Mouse (Mus musculus) spleen, postnatal 14 days (tissue): ENCODE data around the gene Kcnn3.

Experiments used
- DNase-seq, 2 experiments: peaks; one replicate each; pipeline ENCODE4 v3.0.0; 2021 to 2022; ENCODE audit warnings: low spot score in 2 of 2

Gene Kcnn3

GRCm38 (mm10) chr3:89519894-89520293, at the start of gene Kcnn3:
Kcnn3 (plus strand) TSS chr3:89520164.
- peak in 1 of 2 experiments; percentile 37 for DNase-seq

DNA sequence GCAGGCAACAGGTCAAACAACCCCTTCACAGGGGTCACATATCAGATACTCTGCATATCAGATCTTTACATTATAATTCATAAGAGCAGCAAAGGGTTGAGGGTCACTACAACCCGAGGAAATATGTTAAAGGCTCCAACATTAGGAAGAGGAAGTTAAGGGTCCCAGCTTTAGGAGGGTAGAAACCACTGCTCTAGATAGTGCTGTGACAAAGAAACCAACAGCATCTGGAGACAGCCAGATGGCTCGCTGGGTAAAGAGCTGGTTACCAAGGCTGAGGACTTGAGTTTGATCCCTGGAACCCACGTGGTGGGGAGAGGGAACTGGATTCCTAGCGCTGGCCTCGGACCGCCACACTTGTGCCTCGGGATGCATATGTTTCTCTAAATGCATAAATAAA, 47.7 kb upstream of the Kcnn3 start:
- DNase-seq: no peak

DNA sequence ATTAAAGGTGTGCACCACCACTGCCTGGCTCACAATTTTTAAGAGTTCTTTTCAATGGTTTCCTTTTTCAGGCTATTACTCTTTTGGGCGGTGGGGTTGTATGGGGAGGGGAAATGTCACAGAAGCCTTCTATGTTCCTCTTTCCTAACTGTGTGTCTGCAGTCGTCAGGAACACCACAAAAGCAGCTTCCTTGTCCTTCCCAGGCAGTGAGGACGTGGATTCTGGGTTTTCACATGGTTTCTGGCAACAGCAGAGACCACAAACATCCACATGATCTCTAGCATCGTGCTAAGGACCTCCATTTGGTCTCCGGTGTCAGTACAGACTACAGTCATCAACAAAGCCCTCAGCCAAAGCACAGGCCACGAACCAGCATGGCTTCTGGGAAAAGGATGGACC, 46.1 kb upstream of the Kcnn3 start:
- no peak for DNase-seq

GRCm38 (mm10) chr3:89479055-89479454, 40.9 kb upstream of the Kcnn3 start:
- no peak for DNase-seq

DNA sequence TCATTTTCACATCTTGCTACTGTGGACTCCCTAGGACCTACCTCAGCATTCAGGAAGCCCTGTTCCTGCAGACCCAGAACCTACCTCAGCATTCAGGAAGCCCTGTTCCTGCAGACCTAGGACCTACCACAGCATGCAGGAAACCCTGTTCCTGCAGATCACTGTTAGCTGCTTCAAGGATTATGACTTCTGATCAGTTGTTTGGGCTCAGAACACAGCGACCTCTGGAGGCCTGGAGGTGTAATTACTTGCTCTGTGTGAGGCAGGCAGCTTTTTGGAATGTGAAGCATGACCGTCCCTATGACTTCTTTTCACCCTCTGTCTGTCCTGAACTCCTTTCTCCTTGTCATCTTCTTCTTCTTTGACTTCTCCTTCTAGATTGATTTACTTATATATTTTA, 38.5 kb upstream of the Kcnn3 start:
- DNase-seq: peak in 1 of 2 experiments; percentile 31

GRCm38 (mm10) chr3:89482249-89482648, 37.7 kb upstream of the Kcnn3 start:
- no peak for DNase-seq

DNA sequence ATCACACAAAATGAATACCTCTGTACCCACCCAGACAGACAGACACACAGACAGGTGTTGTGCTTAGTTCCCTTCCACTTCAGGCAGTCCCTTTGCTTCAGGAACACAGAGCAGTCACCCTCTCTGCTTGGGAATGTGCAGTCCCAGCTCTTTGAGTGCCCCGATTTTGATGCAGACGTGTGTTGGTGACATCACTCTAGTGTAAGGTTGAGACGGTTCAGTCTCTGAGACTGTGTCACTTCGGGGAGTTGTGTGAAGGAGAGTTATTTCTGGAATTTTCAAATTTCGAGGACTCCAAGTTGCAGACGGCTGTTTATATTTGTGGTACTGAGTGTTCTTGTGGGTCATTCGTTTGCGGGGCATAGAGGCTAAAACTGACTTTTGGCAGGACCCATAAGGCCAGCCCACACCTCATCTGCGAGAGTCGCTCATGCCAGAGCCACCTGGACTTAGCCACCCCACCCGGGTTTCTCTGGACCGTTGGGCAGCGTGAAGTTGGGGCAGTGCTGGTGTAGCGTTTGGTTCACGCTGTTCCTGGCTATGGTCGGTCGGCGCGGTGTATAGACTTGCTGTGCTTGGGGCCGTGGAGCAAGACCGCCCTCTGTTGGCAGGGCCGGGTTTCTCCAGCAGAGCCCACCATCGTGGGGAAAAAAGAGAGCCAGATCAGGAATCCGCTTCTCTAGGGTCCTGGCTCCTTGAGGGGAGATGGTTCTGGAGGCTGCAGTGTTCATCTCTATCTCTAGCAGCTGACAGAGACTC, 35.0 kb upstream of the Kcnn3 start:
- peak; percentile 42 to 71 for DNase-seq

DNA sequence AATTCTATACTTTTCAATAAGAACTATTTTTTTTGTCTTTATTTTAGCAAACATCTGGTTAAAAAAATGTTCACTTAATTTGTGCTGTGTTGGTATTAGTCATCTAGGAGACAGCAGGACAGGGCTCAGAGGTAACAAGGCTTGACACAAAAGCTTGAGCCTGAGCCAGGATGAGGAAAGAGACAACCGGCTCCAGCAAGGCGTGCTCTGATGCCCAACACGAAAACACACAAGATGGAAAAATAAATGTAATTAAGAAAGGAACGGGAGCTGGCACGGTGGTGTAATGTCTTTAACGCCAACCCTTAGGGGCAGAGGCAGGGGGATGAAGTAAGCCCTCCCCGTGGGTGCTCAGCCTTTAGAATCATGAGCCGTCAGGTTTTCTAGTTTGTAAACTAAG, 33.9 kb upstream of the Kcnn3 start:
- no peak for DNase-seq

- no peak for DNase-seq
Observed at GRCm38 (mm10) chr3:89486916-89487702, 32.9 kb upstream of the Kcnn3 start.

- DNase-seq: no peak
Observed at GRCm38 (mm10) chr3:89490790-89491189, 29.2 kb upstream of the Kcnn3 start.

GRCm38 (mm10) chr3:89491559-89491958, 28.4 kb upstream of the Kcnn3 start:
- no peak for DNase-seq

- DNase-seq: no peak
Observed at GRCm38 (mm10) chr3:89492701-89493151, 27.2 kb upstream of the Kcnn3 start.

DNA sequence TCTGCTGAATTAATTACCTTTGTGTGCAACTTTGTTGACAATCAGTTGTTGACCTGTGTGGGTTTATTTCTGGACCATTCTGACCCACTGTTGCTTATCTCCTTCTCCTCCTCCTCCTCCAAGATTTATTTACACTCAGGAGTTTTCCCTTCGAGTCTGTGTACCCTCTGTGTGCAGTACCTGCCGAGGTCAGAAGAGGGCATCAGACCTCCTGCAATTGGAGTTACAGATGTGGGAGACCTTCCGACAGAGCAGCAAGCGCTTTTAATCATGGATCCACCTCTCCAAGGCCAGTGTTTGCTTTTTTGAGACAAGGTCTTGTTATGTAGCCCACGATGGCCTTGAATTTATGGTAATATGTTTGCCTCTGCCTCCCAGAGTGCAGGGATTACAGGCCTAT, 25.3 kb upstream of the Kcnn3 start:
- DNase-seq: no peak

DNA sequence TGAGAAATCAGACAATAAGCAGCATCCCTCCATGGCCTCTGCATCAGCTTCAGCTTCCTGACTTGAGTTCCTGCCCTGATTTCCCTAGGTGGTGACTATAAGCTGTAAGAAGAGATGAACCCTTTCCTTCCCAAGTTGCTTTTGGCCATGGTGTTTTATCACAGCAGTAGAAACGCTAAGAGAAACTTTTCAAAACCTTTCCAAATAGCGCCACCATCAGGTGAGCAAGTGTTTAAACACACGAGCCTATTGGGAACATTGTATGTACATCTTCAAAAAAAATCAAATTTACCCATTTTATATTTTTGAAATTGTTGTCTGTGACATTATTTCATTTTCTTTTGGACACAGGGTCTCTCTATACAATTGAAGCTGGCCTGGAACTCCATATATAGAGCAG, 23.6 kb upstream of the Kcnn3 start:
- no peak for DNase-seq

DNA sequence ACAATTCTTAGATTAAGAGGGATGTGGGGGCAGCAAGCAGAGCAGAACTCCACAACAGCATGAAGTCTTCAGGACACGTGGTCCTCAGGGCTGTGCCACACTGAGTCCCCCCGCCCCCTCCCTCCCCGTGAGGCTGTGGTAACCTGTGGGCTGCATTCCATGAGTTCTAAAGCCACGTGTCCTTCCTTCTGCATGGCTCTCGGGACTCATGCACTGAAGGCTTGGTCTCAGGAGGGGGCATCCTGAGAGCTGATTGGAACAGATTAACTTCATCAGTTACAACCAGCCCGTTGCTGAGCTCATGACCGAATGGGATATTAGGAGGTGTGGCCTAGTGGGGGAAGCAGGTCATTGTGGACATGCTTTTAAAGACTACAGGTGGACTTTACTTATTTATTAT, 20.3 kb upstream of the Kcnn3 start:
- no peak for DNase-seq

DNA sequence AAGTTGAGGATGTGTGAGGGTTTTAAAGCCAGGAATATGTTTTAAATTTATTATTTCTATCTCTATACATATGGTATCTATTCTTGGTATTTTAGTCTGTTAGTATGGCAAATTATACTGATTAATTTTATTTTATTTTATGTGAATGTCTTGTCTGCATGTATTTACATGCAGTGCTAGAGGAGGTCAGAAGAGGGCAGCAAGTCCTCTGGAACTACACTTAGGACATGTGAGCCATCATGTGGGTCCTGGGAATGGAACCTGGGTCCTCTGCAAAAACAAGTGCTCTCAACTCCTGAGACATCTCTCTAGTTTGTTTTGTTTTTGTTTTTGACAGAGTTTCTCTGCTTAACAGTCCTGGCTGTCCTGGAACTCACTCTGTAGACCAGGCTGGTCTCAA, 18.5 kb upstream of the Kcnn3 start:
- no peak for DNase-seq

DNA sequence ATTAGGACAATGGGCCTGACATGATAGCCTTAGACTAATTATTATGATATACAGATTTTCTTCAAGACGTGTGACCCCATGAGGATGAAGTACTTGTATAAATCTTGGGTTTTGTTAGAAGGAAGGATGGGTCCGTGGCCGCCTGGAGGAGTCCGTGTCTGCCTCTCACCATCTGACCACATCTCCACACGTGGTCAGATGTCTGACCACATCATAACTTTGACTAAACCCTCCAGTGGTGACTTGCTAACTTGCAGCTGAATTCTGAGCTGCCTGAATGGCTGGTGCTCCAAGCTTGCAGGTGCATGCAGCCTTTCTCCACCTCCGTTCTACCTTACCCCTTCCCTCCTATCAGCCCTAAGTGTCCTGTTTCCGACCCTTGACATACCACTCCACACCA, 17.4 kb upstream of the Kcnn3 start:
- DNase-seq: no peak

- DNase-seq: no peak
Observed at GRCm38 (mm10) chr3:89508041-89508440, 11.9 kb upstream of the Kcnn3 start.

GRCm38 (mm10) chr3:89510979-89511378, 9.0 kb upstream of the Kcnn3 start:
- no peak for DNase-seq

- DNase-seq: no peak
Observed at GRCm38 (mm10) chr3:89511400-89511799, 8.6 kb upstream of the Kcnn3 start.

GRCm38 (mm10) chr3:89512225-89512624, 7.7 kb upstream of the Kcnn3 start:
- no peak for DNase-seq

DNA sequence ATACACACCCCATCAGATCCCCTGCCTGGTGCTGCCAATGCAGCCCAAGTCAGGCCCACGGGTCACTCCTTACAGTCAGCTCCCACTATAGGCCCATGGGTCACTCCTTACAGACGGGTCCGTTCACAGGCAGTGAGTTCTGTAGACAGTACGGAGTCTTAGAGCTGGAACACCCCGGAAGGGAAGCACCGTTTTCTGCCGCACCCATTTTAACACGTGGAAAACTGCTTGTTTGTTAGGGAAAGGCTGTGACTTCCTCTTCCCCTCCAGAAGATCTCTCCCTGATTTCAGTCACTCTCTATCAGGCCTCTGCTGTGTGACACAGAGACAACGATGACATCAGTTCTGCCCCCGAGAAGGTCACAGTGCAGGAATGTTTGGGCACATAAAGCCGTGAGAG, 4.5 kb upstream of the Kcnn3 start:
- DNase-seq: no peak

GRCm38 (mm10) chr3:89516321-89516720, 3.6 kb upstream of the Kcnn3 start:
- no peak for DNase-seq
